In the genomic region with DNA sequence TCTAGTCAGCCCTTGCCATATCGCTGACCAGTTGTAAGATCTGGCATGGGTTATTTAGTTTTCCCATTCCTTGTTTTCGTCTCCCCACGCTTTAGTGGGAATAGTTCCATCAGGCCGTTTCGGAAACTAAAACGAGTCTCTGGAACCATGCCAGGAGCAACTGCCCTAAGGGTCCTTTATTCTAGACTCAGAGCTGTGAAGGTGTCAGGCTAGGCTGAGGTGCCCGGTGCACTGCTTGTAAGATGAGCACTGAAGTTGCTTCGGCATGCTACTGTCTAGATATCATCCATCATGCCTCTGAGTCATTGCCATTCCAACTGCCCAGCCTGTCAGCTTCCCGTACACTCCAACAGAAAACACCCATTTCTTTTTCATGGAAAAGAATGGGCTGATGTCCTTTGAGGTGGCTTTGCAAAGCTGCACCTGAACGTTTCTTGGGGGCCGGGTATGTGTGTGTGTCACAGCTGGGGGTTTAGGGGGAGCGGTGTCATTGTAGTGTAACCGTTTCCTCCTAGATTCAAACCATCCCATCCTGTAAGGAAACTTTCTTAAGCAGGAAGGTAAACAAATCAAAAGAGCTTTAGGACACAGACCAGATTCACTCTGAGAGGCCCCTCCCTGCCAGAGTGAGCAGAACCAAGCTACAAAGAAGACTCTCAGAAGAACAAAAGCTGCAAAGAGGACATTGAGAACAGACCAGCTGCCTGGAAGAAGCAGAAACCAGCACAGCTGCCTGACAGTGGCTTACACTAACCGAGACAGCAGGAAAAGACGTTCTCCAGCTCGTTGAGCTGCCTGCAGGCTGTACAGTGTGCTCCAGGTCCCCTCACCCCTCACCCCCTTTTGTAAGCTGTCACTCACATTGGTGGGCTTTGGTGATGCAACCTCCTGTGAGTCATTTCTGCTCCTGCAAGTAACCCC, we compare ENCODE assay signal across 9 mouse cellular contexts.
DNase-seq lines count a peak whose midpoint lies in the region; ATAC-seq and TF ChIP-seq lines count a peak whose summit lies in the region.
"Had no signal": no experiment of that assay in that cellular context is flagged by ENCODE, and none has a peak within 500 bp of the region (broad histone marks: within the 10 kb centered on the region; RNA-seq: fewer than 3 reads in every experiment).

No protein-coding gene starts in this region.

- no peak overlapping the region for H3K9ac ChIP-seq in forebrain, embryonic 11.5 days (ENCODE audit: low read length)
- no peak overlapping the region for H3K9ac ChIP-seq in limb, embryonic 14.5 days (ENCODE audit: low read depth, low read length, severe bottlenecking)
- H3K9ac ChIP-seq: hindbrain, embryonic 12.5 days had no signal

- peak; percentile 45 for DNase-seq in forebrain, embryonic 11.5 days (ENCODE audit: low spot score)
- no peak for DNase-seq in forebrain, embryonic 10.5 days (ENCODE audit: extremely low spot score, low spot score)
- DNase-seq in retina, postnatal 1 day = peak; percentile 32
- DNase-seq in retina, embryonic 14.5 days (ENCODE audit: low spot score) = no peak
- DNase-seq in limb, embryonic 14.5 days (ENCODE audit: low spot score) = peak; percentile 70
- DNase-seq in thymus, postnatal 4 days = peak; percentile 31
- DNase-seq in layer of hippocampus, adult 2 months (ENCODE audit: low spot score in 2 of 2) = no peak
- no peak for DNase-seq in spleen, adult 18-20 months

- no peak overlapping the region for H3K27ac ChIP-seq in forebrain, embryonic 11.5 days (ENCODE audit: low read depth, low read length)
- H3K27ac ChIP-seq in forebrain, embryonic 10.5 days = no peak overlapping the region
- H3K27ac ChIP-seq in limb, embryonic 14.5 days (replicated peaks; ENCODE audit: low read depth, low read length) = 0 out of 2 replicates have a peak overlapping the region, but pooled peaks have one; percentile 19
- H3K27ac ChIP-seq in layer of hippocampus, adult 2 months = no peak overlapping the region
- H3K27ac ChIP-seq: hindbrain, embryonic 12.5 days had no signal

- no peak for TF ChIP-seq CTCF in layer of hippocampus, adult 2 months (conservative IDR thresholded peaks at IDR 0.05)

- no peaks in the 10 kb centered on the region for H3K27me3 ChIP-seq in forebrain, embryonic 11.5 days (ENCODE audit: control insufficient read depth, insufficient read depth, low read length)
- no peaks in the 10 kb centered on the region for H3K27me3 ChIP-seq in forebrain, embryonic 10.5 days (ENCODE audit: poor library complexity, severe bottlenecking)
- no peaks in the 10 kb centered on the region for H3K27me3 ChIP-seq in limb, embryonic 14.5 days (ENCODE audit: control insufficient read depth, insufficient read depth, low read length)
- H3K27me3 ChIP-seq: hindbrain, embryonic 12.5 days had no signal

- no peak overlapping the region for H3K4me2 ChIP-seq in forebrain, embryonic 11.5 days (ENCODE audit: low read depth, low read length, severe bottlenecking)
- H3K4me2 ChIP-seq in limb, embryonic 14.5 days (replicated peaks; ENCODE audit: low read depth, low read length, severe bottlenecking) = no peak overlapping the region
- H3K4me2 ChIP-seq: hindbrain, embryonic 12.5 days had no signal

- ATAC-seq in forebrain, embryonic 11.5 days (replicated peaks; ENCODE audit: low FRiP score) = 0 out of 2 replicates have a peak, but pooled peaks have one; percentile 27
- 0 out of 2 replicates have a peak, but pooled peaks have one; percentile 19 for ATAC-seq in limb, embryonic 14.5 days (ENCODE audit: low FRiP score, low read depth)

- no peaks in the 10 kb centered on the region for H3K36me3 ChIP-seq in forebrain, embryonic 11.5 days (ENCODE audit: control insufficient read depth, insufficient read depth, low read length)
- H3K36me3 ChIP-seq in forebrain, embryonic 10.5 days (replicated peaks) = no peaks in the 10 kb centered on the region
- H3K36me3 ChIP-seq in limb, embryonic 14.5 days (ENCODE audit: control insufficient read depth, insufficient read depth, low read length) = no peaks in the 10 kb centered on the region
- H3K36me3 ChIP-seq: hindbrain, embryonic 12.5 days had no signal

- H3K4me1 ChIP-seq in forebrain, embryonic 11.5 days (replicated peaks; ENCODE audit: control insufficient read depth, insufficient read depth, low read length) = no peaks in the 10 kb centered on the region
- H3K4me1 ChIP-seq in forebrain, embryonic 10.5 days = no peaks in the 10 kb centered on the region; the same call in 1 of the 2 replicates
- H3K4me1 ChIP-seq in limb, embryonic 14.5 days (ENCODE audit: control insufficient read depth, insufficient read depth, low read length) = peaks cover 11% of the 10 kb centered on the region

- WGBS in forebrain, embryonic 11.5 days = 78% methylated on average over 16 of the region's 16 CpGs
- WGBS in forebrain, embryonic 10.5 days = 81% methylated on average over 16 of the region's 16 CpGs
- 36% methylated on average over 16 of the region's 16 CpGs for WGBS in limb, embryonic 14.5 days

- no peaks in the 10 kb centered on the region for H3K9me3 ChIP-seq in forebrain, embryonic 11.5 days (ENCODE audit: control insufficient read depth, low read length)
- H3K9me3 ChIP-seq in forebrain, embryonic 10.5 days = peaks cover 7% of the 10 kb centered on the region
- no peaks in the 10 kb centered on the region for H3K9me3 ChIP-seq in limb, embryonic 14.5 days (ENCODE audit: control insufficient read depth, low read length)
- H3K9me3 ChIP-seq: hindbrain, embryonic 12.5 days had no signal

- no peak for TF ChIP-seq POLR2A in limb, embryonic 14.5 days (IDR thresholded peaks at IDR 0.05; ENCODE audit: borderline replicate concordance, extremely low read depth, insufficient read depth, insufficient read length)

- no peak overlapping the region for H3K4me3 ChIP-seq in forebrain, embryonic 11.5 days (ENCODE audit: low read depth, low read length)
- no peak overlapping the region for H3K4me3 ChIP-seq in forebrain, embryonic 10.5 days
- H3K4me3 ChIP-seq in limb, embryonic 14.5 days (replicated peaks; ENCODE audit: low read length) = no peak overlapping the region
- H3K4me3 ChIP-seq in layer of hippocampus, adult 2 months = no peak overlapping the region
- H3K4me3 ChIP-seq: hindbrain, embryonic 12.5 days had no signal

Comparison
In these comparisons a context has a peak if more than half of its experiments do, and no peak if none do; other contexts are left out.
1. DNase-seq: peak in forebrain, embryonic 11.5 days (single experiment), retina, postnatal 1 day (single experiment), limb, embryonic 14.5 days (single experiment) and thymus, postnatal 4 days (single experiment); none in forebrain, embryonic 10.5 days (single experiment), retina, embryonic 14.5 days (single experiment), layer of hippocampus, adult 2 months (0 of 2) and spleen, adult 18-20 months (0 of 2).